In the genomic region with DNA sequence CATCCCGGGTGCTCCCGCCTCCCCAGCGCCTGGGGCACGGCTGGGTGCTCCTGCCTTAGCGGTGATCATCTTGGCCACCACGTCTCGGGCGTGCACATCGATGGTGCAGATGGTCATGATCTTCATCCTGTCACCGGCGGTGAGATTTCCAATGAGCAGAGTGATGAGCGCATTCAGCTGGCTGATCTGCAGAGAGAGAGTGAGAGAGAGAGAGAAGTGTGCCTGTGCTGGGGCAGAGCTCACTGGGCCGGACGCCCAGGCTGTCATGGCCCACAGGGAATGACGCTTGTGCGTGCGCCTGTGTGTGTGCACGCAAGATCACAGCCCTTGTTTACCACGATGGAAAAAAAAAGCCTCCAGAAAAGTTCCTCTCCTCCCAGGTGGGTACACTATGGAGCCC, we compare ENCODE assay signal across 26 mouse cellular contexts. TPM values are rescaled to one million over a fixed set of nuclear protein-coding genes. Genes with fewer than 3 reads are reported as not detected.
DNase-seq lines count a peak whose midpoint lies in the region; ATAC-seq and TF ChIP-seq lines count a peak whose summit lies in the region.
"Had no signal": no experiment of that assay in that cellular context is flagged by ENCODE, and none has a peak within 500 bp of the region (broad histone marks: within the 10 kb centered on the region; RNA-seq: fewer than 3 reads in every experiment).

No protein-coding gene starts in this region.

- H3K4me1 ChIP-seq in heart, embryonic 12.5 days (replicated peaks) = peaks cover 14% of the 10 kb centered on the region
- peaks cover 14% of the 10 kb centered on the region for H3K4me1 ChIP-seq in lung, embryonic 15.5 days
- peaks cover 4 to 22% of the 10 kb centered on the region in 2 experiments; a peak in 3 of 4 replicates for H3K4me1 ChIP-seq in ES-E14 (ENCODE audit: control insufficient read depth in 2 of 2, insufficient read depth in 2 of 2, low read length in 2 of 2, poor library complexity in 1 of 2)
- no peaks in the 10 kb centered on the region for H3K4me1 ChIP-seq in hindbrain, embryonic 13.5 days (replicated peaks)
- H3K4me1 ChIP-seq: midbrain, embryonic 12.5 days; neural tube, embryonic 12.5 days had no signal

- no peak overlapping the region for H3K27ac ChIP-seq in heart, embryonic 12.5 days (ENCODE audit: poor library complexity, severe bottlenecking)
- peak overlapping the region; percentile 57 for H3K27ac ChIP-seq in lung, embryonic 15.5 days
- no peak overlapping the region for H3K27ac ChIP-seq in ES-E14 (ENCODE audit: insufficient read depth, low read depth, low read length, poor library complexity, severe bottlenecking)
- no peak overlapping the region for H3K27ac ChIP-seq in hindbrain, embryonic 13.5 days
- H3K27ac ChIP-seq: hindbrain, embryonic 14.5 days; layer of hippocampus, adult 2 months; left cerebral cortex, adult 2 months; limb, embryonic 13.5 days; midbrain, embryonic 12.5 days; neural tube, embryonic 12.5 days had no signal

- ATAC-seq in heart, embryonic 12.5 days (ENCODE audit: insufficient number of reproducible peaks, low FRiP score) = no peak
- no peak for ATAC-seq in lung, embryonic 15.5 days (ENCODE audit: borderline replicate concordance, extremely low read depth, low FRiP score, low TSS enrichment)
- ATAC-seq in hindbrain, embryonic 13.5 days (ENCODE audit: low FRiP score) = no peak
- ATAC-seq: intestine, postnatal 0 days had no signal

- H3K4me2 ChIP-seq in heart, embryonic 12.5 days = no peak overlapping the region
- no peak overlapping the region for H3K4me2 ChIP-seq in lung, embryonic 15.5 days
- H3K4me2 ChIP-seq in hindbrain, embryonic 13.5 days = no peak overlapping the region
- H3K4me2 ChIP-seq: hindbrain, embryonic 14.5 days; limb, embryonic 13.5 days; liver, embryonic 11.5 days; midbrain, embryonic 12.5 days; neural tube, embryonic 12.5 days had no signal

- H3K27me3 ChIP-seq in heart, embryonic 12.5 days (replicated peaks) = 0 out of 2 replicates have a peak, but pooled peaks cover 3% of the 10 kb centered on the region
- no peaks in the 10 kb centered on the region for H3K27me3 ChIP-seq in lung, embryonic 15.5 days
- H3K27me3 ChIP-seq in hindbrain, embryonic 13.5 days = no peaks in the 10 kb centered on the region
- H3K27me3 ChIP-seq: limb, embryonic 13.5 days; midbrain, embryonic 12.5 days; neural tube, embryonic 12.5 days had no signal

- peak; percentile 46 for DNase-seq in heart, postnatal 10 days
- no peak for DNase-seq in lung, adult 18-20 months
- no peak for DNase-seq in ES-E14 (ENCODE audit: low read depth, low spot score)
- peak; percentile 23 for DNase-seq in lung, postnatal 14 days
- no peak for DNase-seq in adrenal gland, adult 8-10 months
- DNase-seq: adrenal gland, postnatal 14 days; cerebellum, adult 18-20 months; gastrocnemius, postnatal 36 days; kidney, adult 9 months; right cerebral cortex, adult 18-20 months; spleen, adult 18-20 months; thymus, postnatal 14 days had no signal

- in situ Hi-C loops in ES-E14 (cut with MboI; ENCODE audit: low sequenced_read_pairs in 2 of 2, unreplicated experiment in 2 of 2) = loop anchor here in 1 of 2 experiments (10.0 kb wide), 1 partner anchor 136 kb away; no protein-coding TSS in a partner anchor

- no peak overlapping the region for H3K9ac ChIP-seq in heart, embryonic 12.5 days
- H3K9ac ChIP-seq in lung, embryonic 15.5 days = no peak overlapping the region
- H3K9ac ChIP-seq in ES-E14 (ENCODE audit: insufficient read depth, low read depth, low read length, poor library complexity, severe bottlenecking) = peak overlapping the region; percentile 51; the same call in 1 of the 2 replicates
- no peak overlapping the region for H3K9ac ChIP-seq in hindbrain, embryonic 13.5 days
- H3K9ac ChIP-seq: hindbrain, embryonic 14.5 days; limb, embryonic 13.5 days; midbrain, embryonic 12.5 days; neural tube, embryonic 12.5 days had no signal

- WGBS in heart, embryonic 12.5 days = 80% methylated on average over 19 of the region's 19 CpGs
- 59% methylated on average over 19 of the region's 19 CpGs for WGBS in lung, embryonic 15.5 days
- WGBS in hindbrain, embryonic 13.5 days = 93% methylated on average over 19 of the region's 19 CpGs

- H3K36me3 ChIP-seq in heart, embryonic 12.5 days = no peaks in the 10 kb centered on the region
- H3K36me3 ChIP-seq in lung, embryonic 15.5 days = no peaks in the 10 kb centered on the region
- H3K36me3 ChIP-seq in ES-E14 (ENCODE audit: control insufficient read depth, insufficient read depth, low read length, poor library complexity, severe bottlenecking) = no peaks in the 10 kb centered on the region
- H3K36me3 ChIP-seq in hindbrain, embryonic 13.5 days = peaks cover 6% of the 10 kb centered on the region; the same call in 1 of the 2 replicates
- H3K36me3 ChIP-seq: limb, embryonic 13.5 days; midbrain, embryonic 12.5 days; neural tube, embryonic 12.5 days had no signal

- H3K4me3 ChIP-seq in heart, embryonic 12.5 days = no peak overlapping the region
- H3K4me3 ChIP-seq in lung, embryonic 15.5 days = no peak overlapping the region
- H3K4me3 ChIP-seq in ES-E14 (ENCODE audit: insufficient read depth in 1 of 2, low read depth in 1 of 2, low read length in 2 of 2, poor library complexity in 1 of 2, severe bottlenecking in 1 of 2) = peak overlapping the region; percentile 48 to 52; a peak in 3 of 4 replicates
- no peak overlapping the region for H3K4me3 ChIP-seq in hindbrain, embryonic 13.5 days
- H3K4me3 ChIP-seq: erythroblast, embryonic 14.5 days; layer of hippocampus, adult 2 months; left cerebral cortex, adult 2 months; limb, embryonic 13.5 days; megakaryocyte, embryonic 14.5 days; midbrain, embryonic 12.5 days; myocyte; neural tube, embryonic 12.5 days had no signal

- intact Hi-C loops in heart, postnatal 10 days (cut with DNase I) = loop anchor here (5.0 to 10.0 kb wide), 3 partner anchors 217 to 316 kb away; partner anchors contain the start of genes Lgals3bp and Tha1

- peaks cover 16% of the 10 kb centered on the region; the same call in 1 of the 2 replicates for H3K9me3 ChIP-seq in heart, embryonic 12.5 days (replicated peaks)
- H3K9me3 ChIP-seq in lung, embryonic 15.5 days = no peaks in the 10 kb centered on the region
- H3K9me3 ChIP-seq in ES-E14 (ENCODE audit: control insufficient read depth, insufficient read depth, low read depth, low read length) = no peaks in the 10 kb centered on the region
- H3K9me3 ChIP-seq in hindbrain, embryonic 13.5 days = peaks cover 3% of the 10 kb centered on the region; the same call in 1 of the 2 replicates
- H3K9me3 ChIP-seq: midbrain, embryonic 12.5 days; neural tube, embryonic 12.5 days had no signal

TF ChIP-seq in ES-E14, 5 proteins besides CTCF, POLR2A, EP300 and RAD21:
- TF ChIP-seq ZNF384 (IDR thresholded peaks at IDR 0.05; ENCODE audit: low read depth, low read length) (no peak), HCFC1 (IDR thresholded peaks at IDR 0.05; ENCODE audit: borderline replicate concordance, insufficient read depth, low read length) (no peak), MAFK (IDR thresholded peaks at IDR 0.05; ENCODE audit: insufficient read depth, low read depth, low read length) (no peak), CHD2 (IDR thresholded peaks at IDR 0.05; ENCODE audit: low read depth, low read length) (no peak), ZC3H11A (IDR thresholded peaks at IDR 0.05; ENCODE audit: borderline replicate concordance, low read depth, low read length) (no peak)

RNA-seq across cellular contexts. Expression of gene Dnah17, which starts 41.5 kb away (rescaled TPM):
- under 1 TPM; 0.12 TPM for total RNA-seq in heart, postnatal 10 days (2021)
- polyA plus RNA-seq in heart, embryonic 12.5 days (2016; fragmentation: Nextera tagmentation; extraction: Ambion mirVana) = 0.10 and 0.26 TPM in 2 replicates
- polyA plus RNA-seq in lung, embryonic 15.5 days (2015; fragmentation: Nextera tagmentation; extraction: Ambion mirVana) = 0.19 and 0.20 TPM in 2 replicates
- total RNA-seq in ES-E14 (2012; rRNA removed) = 0.40 and 1.0 TPM in 2 replicates
- 0.30 and 0.32 TPM in 2 replicates for polyA plus RNA-seq in hindbrain, embryonic 13.5 days (2015; fragmentation: Nextera tagmentation; extraction: Ambion mirVana)
- total RNA-seq in adrenal gland, adult 8-10 months (2022) = under 1 TPM in 3 of 4 experiments, not detected in 1; 0.03 to 0.12 (median 0.03) TPM
- polyA plus RNA-seq: erythroblast, embryonic 14.5 days had no signal

Comparison
In these comparisons a context has a peak if more than half of its experiments do, and no peak if none do; other contexts are left out.
1. DNase-seq: peak in heart, postnatal 10 days (2 of 2) and lung, postnatal 14 days (single experiment); none in lung, adult 18-20 months (0 of 2), ES-E14 (single experiment) and adrenal gland, adult 8-10 months (single experiment).
2. H3K4me3 ChIP-seq: peak in ES-E14 (2 of 2); none in heart, embryonic 12.5 days (single experiment), lung, embryonic 15.5 days (single experiment) and hindbrain, embryonic 13.5 days (single experiment).